Mouse (Mus musculus): Measurements from ENCODE around the gene Stxbp3. TPM values are rescaled to one million over a fixed set of nuclear protein-coding genes. Genes with fewer than 3 reads are reported as not detected.
"Not testable (repeated sequence)": the region's sequence is repeated elsewhere in the genome, so short reads cannot be mapped to it uniquely, and the experiment has no call there.

Gene Stxbp3
- 10 to 100 TPM; 26.7 to 33.5 TPM for total RNA-seq (2021)
- long read RNA-seq, experiment 1, transcript Stxbp3-201 (19 exons, 2,419 nt): major isoform, 13 of 17 reads
- long read RNA-seq, experiment 1, partial matches to known transcripts: 2 of 17 reads
- long read RNA-seq, experiment 1, other reads (novel, unspliced or antisense): 2 of 17 reads
- long read RNA-seq, experiment 2, transcript Stxbp3-201 (19 exons, 2,419 nt): major isoform, 15 of 23 reads
- long read RNA-seq, experiment 2, partial matches to known transcripts: 2 of 23 reads
- long read RNA-seq, experiment 2, other reads (novel, unspliced or antisense): 5 of 23 reads

- DNase-seq (ENCODE audit: low spot score in 2 of 2): peak; percentile 97 to 98
Measured at GRCm38 (mm10) chr3:108840000-108840715, at the start of gene Stxbp3. Gene Stxbp3, minus strand, starts transcription at chr3:108840526.

DNA sequence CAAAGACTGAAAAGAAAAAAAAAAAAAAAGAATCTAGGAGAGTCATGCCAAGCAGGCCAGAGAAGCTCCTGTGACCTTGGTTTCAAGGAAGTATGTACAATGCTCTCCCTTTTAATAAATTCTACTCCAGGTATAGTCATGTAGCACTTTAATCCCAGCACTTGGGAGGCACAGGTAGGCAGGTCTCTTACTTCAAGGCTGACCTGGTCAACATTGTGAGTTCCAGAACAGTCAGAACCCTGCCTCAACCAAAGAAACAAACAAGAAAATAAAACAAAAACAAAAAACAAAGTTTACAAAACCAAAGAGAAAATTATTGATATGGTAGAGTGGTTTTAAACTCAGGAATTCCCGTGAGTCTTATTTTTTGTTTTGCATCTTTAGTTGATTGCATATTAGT lies 49.6 kb upstream of the Stxbp3 start, which contains the start of gene Fndc7:
TSS of gene Fndc7 (minus strand) at position 101 of the 400 bp plus-strand sequence.
- DNase-seq (ENCODE audit: low spot score in 2 of 2): no peak

DNA sequence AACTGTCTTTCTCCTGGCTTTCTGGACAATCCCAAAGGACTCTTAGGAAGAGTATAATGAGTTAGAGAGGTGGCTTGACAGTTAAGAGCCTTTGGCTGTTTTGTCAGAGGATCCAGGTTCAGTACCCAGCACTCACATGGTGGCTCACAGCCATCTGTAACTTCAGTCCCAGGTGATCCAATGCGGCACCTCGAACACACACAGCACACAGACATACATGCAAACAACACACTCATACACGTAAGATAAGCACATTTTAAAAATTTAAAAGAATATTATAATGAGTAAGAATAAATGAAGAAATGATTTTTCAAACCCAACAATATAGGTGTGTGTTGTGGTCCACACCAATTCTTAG lies 47.3 kb upstream of the Stxbp3 start:
- DNase-seq (ENCODE audit: low spot score in 2 of 2): no peak

DNA sequence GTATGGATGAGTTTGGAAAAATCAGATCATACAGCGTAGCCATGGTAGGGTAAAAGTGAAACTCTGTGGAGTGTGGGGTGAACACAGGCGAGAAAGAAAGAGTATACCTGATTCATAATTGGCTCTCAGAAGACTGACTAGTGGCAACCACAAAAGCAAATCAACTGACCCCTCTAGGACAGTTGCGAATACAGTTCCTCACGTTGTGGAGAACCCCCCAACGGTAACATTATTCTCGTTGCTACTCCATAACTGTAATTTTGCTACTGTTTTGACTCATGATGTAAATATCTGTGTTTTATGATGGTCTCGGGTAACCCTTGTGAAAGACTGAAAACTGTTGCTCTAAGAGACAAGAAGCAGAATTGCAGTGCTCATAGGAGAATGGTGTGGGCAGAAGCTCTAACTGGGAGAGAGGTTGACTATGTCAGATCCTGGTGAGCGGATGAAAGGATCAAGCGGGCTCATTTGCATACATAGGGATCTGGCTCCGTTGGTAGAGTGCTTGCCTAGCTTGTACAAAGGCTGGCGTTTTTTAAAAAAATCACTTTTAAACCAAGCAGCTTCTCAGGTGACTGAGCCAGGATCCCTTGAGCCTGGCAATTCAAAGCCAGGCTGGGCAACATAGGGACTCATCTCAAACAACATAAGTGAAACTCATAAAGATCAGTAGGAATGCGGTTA lies 46.8 kb upstream of the Stxbp3 start:
- DNase-seq (ENCODE audit: low spot score in 2 of 2): no peak

- no peak for DNase-seq (ENCODE audit: low spot score in 2 of 2)
Measured at GRCm38 (mm10) chr3:108885686-108886530, 45.6 kb upstream of the Stxbp3 start.

DNA sequence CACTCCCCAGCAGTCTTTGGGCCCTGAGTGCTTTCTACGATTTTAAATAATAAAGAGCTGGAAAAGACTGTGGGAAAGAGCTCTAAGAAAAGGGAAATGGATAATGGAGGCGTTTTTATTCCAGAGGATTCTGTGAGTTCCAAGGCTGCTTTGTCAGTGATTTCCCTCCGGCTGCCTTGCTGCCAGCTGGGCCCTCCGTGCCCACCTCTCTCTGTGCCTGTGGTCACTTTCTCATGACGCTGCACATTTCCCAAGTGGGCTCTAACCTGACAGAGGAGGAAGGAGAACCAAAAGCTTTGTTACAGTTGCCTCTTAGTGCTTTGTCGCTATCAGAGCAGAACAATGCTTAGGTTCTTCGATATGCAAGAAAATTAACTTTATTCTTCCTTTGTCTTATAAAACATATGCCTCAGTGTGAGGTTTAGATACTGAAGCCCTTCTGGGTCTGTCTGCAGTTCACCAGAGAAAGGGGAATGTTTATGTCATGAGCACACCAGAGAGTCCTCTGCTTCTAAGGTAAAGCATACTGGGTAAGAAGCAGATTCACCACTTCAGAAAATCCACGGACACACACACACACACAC lies 44.5 kb upstream of the Stxbp3 start:
- peak in 1 of 2 experiments; percentile 31 for DNase-seq (ENCODE audit: low spot score in 2 of 2)

DNA sequence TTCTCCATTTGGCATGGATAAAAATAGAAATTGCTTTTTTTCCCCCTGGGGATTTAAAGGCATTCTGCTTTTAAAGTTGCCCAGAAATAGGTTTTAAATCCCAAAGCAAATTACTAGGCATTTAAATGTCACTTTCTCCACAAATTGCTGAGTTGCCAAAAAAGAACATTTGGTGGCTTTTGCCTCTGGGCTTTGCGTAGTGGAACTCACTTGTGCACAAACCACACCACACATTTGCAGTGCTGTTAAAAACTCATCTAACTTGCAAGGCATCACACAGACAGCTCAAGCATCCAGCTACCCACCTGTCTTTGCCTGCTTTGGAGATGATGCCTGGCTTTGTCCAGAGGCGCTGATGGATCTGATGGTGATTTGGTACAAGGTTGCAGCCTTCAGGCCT lies 42.7 kb upstream of the Stxbp3 start:
- no peak for DNase-seq (ENCODE audit: low spot score in 2 of 2)

DNA sequence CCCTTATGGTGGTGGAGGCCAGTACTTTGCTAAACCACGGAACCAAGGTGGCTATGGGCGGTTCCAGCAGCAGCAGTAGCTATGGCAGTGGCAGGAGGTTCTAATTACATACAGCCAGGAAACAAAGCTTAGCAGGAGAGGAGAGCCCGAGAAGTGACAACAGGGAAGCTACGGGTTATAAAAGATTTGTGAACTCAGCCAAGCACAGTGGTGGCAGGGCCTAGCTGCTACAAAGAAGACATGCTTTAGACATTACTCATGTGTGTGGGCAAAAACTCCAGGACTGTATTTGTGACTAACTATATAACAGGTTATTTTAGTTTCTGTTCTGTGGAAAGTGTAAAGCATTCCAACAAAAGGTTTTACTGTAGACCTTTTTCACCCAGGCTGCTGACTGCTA lies 41.5 kb upstream of the Stxbp3 start:
- DNase-seq (ENCODE audit: low spot score in 2 of 2): not testable (repeated sequence)

DNA sequence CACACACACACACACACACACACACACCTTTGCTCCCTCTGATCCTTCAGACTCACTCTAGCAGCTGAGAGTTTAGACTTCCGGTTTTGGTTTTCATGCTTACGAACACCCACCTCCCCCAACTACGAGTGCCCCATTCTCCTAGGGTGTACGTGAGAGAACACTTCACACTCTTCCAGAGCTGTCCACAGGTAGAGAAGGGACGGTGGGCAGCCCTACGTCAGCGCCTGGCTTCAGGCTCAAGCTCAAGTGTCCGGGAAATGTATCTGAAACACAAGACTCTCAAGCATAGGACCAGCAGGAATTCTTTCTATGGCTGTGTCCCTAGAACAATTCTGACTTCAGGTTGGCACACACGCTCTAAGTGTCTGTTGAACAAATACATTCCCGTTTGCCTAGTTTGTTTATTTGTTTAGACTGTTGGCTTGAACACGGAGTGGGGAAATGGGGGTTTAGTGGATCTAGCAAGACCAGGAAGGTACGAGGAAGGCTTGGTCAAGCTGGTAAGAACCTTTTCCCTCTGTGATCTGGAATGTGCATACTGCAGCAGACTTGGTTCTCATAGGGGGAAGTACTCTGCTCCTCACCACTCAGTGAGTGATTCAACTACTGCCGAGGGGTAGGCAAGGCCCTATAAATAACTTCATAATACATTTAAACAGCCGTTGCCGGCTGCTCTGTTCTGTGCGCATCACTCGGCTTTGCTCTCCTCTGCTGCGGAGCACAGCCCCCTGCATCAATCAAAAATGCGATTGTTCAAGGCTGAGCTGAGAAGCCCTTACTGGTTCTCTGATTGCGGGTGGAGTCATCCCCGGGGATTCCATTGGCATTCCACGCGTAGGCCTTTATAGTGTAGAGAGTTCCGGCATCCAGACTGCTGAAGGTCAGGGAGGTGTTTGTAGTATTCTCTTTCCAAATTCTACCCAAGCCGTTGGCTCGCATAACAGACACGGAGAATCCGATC lies 40.5 kb upstream of the Stxbp3 start:
- no peak for DNase-seq (ENCODE audit: low spot score in 2 of 2)

DNA sequence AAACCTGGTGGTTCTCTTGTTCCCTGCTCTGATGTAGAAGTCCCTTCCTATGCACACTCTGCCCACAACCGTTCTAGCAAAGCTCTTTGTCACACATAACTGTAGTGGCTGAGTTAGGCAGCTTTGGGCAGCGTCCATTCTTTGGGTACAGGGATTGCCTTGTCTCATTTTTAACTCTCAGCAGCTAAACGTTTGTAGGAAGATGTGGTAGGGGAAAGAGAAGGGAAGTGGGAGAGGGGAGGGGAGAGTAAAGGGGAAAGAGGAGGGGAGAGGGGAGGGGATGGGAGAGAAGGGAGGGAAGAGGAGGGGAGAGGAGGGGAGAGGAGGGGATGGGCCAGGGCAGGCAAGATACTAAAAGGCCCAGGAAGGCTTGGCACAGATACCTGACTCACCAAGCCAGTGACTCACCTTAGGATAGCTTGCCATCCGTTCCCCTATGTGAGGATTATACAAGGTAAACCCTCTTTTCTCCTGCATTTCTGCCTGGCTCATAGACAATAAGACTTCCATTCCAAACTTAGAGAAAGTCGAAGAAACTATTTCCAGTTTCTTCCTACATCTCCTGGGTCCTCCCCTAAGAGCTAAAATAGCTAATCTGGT lies 39.6 kb upstream of the Stxbp3 start:
- no peak for DNase-seq (ENCODE audit: low spot score in 2 of 2)

DNA sequence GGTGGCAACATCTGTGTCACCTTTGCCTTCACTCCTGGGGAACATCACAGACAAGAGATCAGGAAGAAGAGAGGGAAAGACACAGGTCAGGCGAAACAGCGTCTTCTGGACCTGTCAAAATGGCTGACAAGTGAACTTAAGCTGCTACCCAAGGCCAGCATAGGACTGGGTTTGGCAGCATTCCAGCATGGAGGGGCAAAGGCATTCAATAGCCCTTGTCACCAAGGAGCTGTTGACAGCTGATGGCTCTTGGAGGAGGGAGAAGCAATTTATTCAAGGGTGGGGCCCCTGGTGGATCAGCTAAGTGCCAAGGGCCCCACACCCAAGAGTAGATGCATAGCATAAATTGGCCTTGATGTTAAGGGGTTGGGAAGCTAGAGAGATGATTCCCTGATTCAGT lies 38.8 kb upstream of the Stxbp3 start:
- no peak for DNase-seq (ENCODE audit: low spot score in 2 of 2)

- DNase-seq (ENCODE audit: low spot score in 2 of 2): no peak
Measured at GRCm38 (mm10) chr3:108870631-108871030, 30.3 kb upstream of the Stxbp3 start.

DNA sequence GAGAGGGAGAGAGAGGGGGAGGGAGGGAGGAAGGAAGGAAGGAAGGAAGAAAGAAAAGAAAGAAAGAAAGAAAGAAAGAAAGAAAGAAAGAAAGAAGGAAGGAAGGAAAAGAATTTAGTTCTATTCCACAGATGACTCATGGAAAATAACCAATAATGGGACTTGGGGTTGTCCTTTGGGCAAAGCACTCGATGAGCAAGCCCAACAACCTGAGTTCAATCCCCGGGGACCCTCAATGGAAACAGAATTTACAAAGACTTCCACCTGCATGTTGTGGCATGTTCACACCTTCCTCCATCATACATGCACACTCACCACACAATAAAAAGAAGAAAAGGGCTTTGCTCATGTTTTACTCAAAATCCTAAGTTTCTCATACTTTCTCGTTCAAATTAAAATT lies 27.1 kb upstream of the Stxbp3 start:
- no peak for DNase-seq (ENCODE audit: low spot score in 2 of 2)

- no peak for DNase-seq (ENCODE audit: low spot score in 2 of 2)
Measured at GRCm38 (mm10) chr3:108865676-108866075, 25.4 kb upstream of the Stxbp3 start.

- DNase-seq (ENCODE audit: low spot score in 2 of 2): no peak
Measured at GRCm38 (mm10) chr3:108865129-108865528, 24.8 kb upstream of the Stxbp3 start.

DNA sequence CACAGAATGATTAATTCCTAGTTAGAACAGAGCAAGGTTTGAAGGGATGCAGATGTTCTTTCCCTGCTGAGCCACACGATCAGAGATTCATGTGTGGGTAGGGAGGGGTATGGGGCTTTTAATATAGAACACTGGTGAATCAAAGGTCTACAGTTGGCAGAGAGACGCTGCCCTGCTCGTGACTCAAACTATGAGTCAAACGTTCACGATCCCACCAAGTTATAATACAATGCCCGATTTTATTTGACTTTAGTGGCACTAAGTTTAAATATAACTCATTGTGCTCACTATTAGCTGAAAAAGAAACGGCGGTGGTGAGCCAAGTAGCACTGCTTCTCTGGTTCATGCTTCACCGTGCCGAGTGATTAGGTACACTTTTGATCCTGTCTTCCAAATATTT lies 22.8 kb upstream of the Stxbp3 start:
- no peak for DNase-seq (ENCODE audit: low spot score in 2 of 2)

GRCm38 (mm10) chr3:108862282-108862681 lies 22.0 kb upstream of the Stxbp3 start:
- DNase-seq (ENCODE audit: low spot score in 2 of 2): not testable (repeated sequence)

GRCm38 (mm10) chr3:108860786-108861185 lies 20.5 kb upstream of the Stxbp3 start:
- DNase-seq (ENCODE audit: low spot score in 2 of 2): no peak

GRCm38 (mm10) chr3:108858231-108858770 lies 18.0 kb upstream of the Stxbp3 start:
- DNase-seq (ENCODE audit: low spot score in 2 of 2): peak; percentile 37 to 69

Data from layer of hippocampus, postnatal 14 days (tissue).